Mouse (Mus musculus): Measurements from ENCODE around the gene Vmn2r8. TPM values are rescaled to one million over a fixed set of nuclear protein-coding genes. Genes with fewer than 3 reads are reported as not detected.

Gene Vmn2r8
- total RNA-seq, 1 experiment from 2014 or later, result 0.12 TPM

Other genes starting within 250 kb of the Vmn2r8 start
- gene Gak, start 179.1 kb downstream of the Vmn2r8 start, total RNA-seq (2017), result 169 and 179 TPM in 2 replicates
- 14.9 and 17.3 TPM in 2 replicates for gene Tmem175, start 179.1 kb downstream of the Vmn2r8 start, total RNA-seq (2017)
- 11.9 and 13.0 TPM in 2 replicates for gene Idua, start 148.5 kb downstream of the Vmn2r8 start, total RNA-seq (2017)
- gene Dgkq, start 139.2 kb downstream of the Vmn2r8 start, total RNA-seq (2017), result 18.9 and 43.5 TPM in 2 replicates
- 0.12 TPM in 1 of 2 replicates, not detected in the other for gene Slc26a1, start 133.3 kb downstream of the Vmn2r8 start, total RNA-seq (2017)
- 1.0 and 1.8 TPM in 2 replicates for gene Fgfrl1, start 116.5 kb downstream of the Vmn2r8 start, total RNA-seq (2017)
- not detected in 2 replicates for gene Rnf212, start 33.9 kb downstream of the Vmn2r8 start, total RNA-seq (2017)
- gene Tmed11, start 13.5 kb downstream of the Vmn2r8 start, total RNA-seq (2017), result not detected in 2 replicates
- 0.12 TPM in 1 of 2 replicates, not detected in the other for gene Vmn2r9, start 43.8 kb upstream of the Vmn2r8 start, total RNA-seq (2017)
- 0.12 TPM in 2 replicates for gene Vmn2r10, start 197.7 kb upstream of the Vmn2r8 start, total RNA-seq (2017)

Measured in neutrophil, adult 5-6 weeks (primary cell).